Mouse (Mus musculus) mouse embryonic stem cell (cell line): Measurements from ENCODE around the gene Il18rap.

ENCODE experiments used
- in situ Hi-C, 2 experiments: fragments of 300-500 bp; cut with MboI; formaldehyde crosslinking; loops; 1 replicate in 1 of 2; 3 replicates in 1 of 2; pipeline ENCODE4 v1.14.3; 2019 to 2020; ENCODE audit warnings: low sequenced_read_pairs in 2 of 2, low pct_unique_long_range_greater_than_20kb in 1 of 2, mixed read lengths in 1 of 2; ENCODE audit not compliant: unreplicated experiment in 1 of 2

Gene Il18rap

GRCm38 (mm10) chr1:40514851-40515585 is at the start of gene Il18rap:
TSS of gene Il18rap (plus strand) at chr1:40515362.
- in situ Hi-C loops = no loop called here

- in situ Hi-C loops = no loop called here
These were observed 49.4 kb upstream of the Il18rap start, which contains the start of gene Il18r1 for GRCm38 (mm10) chr1:40465477-40466430. TSS of gene Il18r1 (plus strand) at chr1:40465552.

- in situ Hi-C loops = no loop called here
These were observed 47.9 kb upstream of the Il18rap start for GRCm38 (mm10) chr1:40467306-40467705.

GRCm38 (mm10) chr1:40468805-40469204 is 46.4 kb upstream of the Il18rap start:
- in situ Hi-C loops = no loop called here

GRCm38 (mm10) chr1:40469900-40470299 is 45.3 kb upstream of the Il18rap start:
- in situ Hi-C loops = no loop called here

- in situ Hi-C loops = no loop called here
These were observed 42.8 kb upstream of the Il18rap start for GRCm38 (mm10) chr1:40472401-40472800.

GRCm38 (mm10) chr1:40473640-40474039 is 41.5 kb upstream of the Il18rap start:
- in situ Hi-C loops = no loop called here

- in situ Hi-C loops = no loop called here
These were observed 40.8 kb upstream of the Il18rap start for GRCm38 (mm10) chr1:40474336-40474735.

- in situ Hi-C loops = no loop called here
These were observed 39.5 kb upstream of the Il18rap start for GRCm38 (mm10) chr1:40475697-40476096.

- in situ Hi-C loops = no loop called here
These were observed 38.4 kb upstream of the Il18rap start for GRCm38 (mm10) chr1:40476756-40477155.

- in situ Hi-C loops = no loop called here
These were observed 35.6 kb upstream of the Il18rap start for GRCm38 (mm10) chr1:40479505-40479923.

GRCm38 (mm10) chr1:40494594-40494993 is 20.6 kb upstream of the Il18rap start:
- in situ Hi-C loops = no loop called here

GRCm38 (mm10) chr1:40499708-40500107 is 15.5 kb upstream of the Il18rap start:
- in situ Hi-C loops = no loop called here

- in situ Hi-C loops = no loop called here
These were observed 14.0 kb upstream of the Il18rap start for GRCm38 (mm10) chr1:40501126-40501525.

- in situ Hi-C loops = no loop called here
These were observed 13.4 kb upstream of the Il18rap start for GRCm38 (mm10) chr1:40501546-40502398.

GRCm38 (mm10) chr1:40504548-40504947 is 10.6 kb upstream of the Il18rap start:
- in situ Hi-C loops = no loop called here

- in situ Hi-C loops = no loop called here
These were observed 1.2 kb downstream of the Il18rap start for GRCm38 (mm10) chr1:40516364-40516763.

GRCm38 (mm10) chr1:40522918-40523317 is 7.8 kb downstream of the Il18rap start:
- in situ Hi-C loops = no loop called here
